Mouse (Mus musculus) ovary, postnatal 36 days (tissue): ENCODE measurements around the gene 1810009A15Rik.

Experiments used
- DNase-seq: peaks from one replicate; pipeline ENCODE4 v3.0.0; 2022; ENCODE audit warnings: low spot score, mixed read lengths

1810009A15Rik gene

DNA sequence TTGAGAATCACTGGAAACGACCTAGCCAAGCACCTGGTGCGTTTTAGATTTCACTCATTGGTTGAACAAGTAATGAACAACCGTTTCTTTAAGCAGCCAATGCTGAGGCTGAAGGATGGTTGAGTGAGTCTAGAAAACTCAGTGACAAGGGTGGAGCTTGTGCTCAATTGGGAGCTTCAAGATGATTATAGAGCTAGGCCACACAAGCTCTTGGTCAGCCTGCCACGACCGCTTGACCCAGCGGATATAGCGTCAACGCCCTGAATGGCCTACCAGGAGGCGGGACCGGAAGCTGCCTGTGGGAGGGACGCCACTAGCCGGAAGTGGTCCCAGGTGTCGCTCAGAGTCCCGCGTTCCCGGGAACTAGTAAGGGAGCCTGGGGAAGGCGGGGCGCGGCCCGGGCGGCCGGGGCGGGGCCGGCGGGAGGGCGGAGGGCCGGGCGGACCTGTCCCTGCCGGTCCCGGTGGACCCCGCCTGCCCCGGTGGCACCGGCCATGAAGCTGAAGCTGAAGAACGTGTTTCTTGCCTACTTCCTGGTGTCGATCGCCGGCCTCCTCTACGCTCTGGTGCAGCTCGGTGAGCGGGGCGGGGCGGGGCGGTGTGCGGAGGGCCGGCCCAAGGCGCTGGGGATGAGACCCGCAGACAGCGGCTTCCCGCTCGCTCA, 31.6 kb downstream of the 1810009A15Rik start, which contains the start of gene B3gat3:
TSS of gene B3gat3 (plus strand) at position 302 of the 664 bp plus-strand sequence.
- DNase-seq = peak; percentile 94

DNA sequence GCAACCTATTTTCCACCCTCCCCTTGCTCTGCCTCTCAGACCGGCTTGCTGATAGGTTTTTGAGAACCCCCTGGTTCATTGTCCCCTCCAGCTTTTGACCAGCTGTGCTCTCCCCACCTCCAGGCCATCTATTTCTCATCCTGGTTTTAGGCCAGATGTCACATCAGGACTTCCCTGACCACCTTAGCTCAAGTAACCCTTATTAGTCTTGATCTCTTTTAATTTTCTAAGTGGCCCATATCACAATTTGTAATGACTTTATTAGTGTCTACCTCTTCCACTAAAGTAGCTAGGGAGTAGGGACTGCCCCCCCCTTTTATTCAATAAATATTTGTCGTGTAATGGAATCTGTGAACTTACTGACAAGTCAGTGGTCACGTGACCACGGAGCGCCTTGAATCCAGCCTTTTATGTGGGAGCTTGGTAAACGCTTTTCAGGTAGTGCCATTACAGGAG, 32.2 kb downstream of the 1810009A15Rik start:
- DNase-seq = no peak

GRCm38 (mm10) chr19:8921741-8922140, 33.1 kb downstream of the 1810009A15Rik start:
- no peak for DNase-seq

GRCm38 (mm10) chr19:8926766-8927165, 38.1 kb downstream of the 1810009A15Rik start:
- DNase-seq = no peak

DNA sequence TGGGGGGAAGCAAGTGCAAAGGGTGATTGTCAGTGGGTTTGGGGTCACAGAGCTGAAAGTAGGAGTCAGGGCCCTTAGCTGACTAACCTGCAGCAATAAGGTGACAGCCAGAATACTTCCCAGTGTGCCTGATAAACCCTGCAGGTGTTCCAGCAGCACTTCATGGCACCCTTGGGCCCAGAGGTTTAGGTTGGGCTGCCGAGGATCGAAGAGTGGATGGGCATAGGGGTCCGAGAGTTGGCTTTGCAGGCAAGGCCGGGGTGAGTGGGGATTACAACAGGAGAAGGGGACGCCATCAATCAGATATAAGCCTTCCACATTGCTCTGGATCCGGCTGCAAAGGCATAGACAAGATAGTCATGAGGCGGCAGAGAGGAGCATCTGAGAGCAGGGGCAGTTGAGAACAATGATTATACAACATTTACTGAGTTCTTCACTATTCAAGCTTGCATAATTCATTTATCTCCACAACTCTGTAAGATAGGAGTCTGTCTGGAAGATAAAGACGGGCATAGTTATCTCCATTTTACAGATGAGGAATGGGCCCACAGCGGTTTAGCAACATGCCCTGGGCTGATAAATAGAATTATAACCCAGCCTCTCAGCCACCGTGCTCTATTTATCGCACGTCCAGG, 39.4 kb downstream of the 1810009A15Rik start:
- DNase-seq = no peak

GRCm38 (mm10) chr19:8928689-8929223, 40.1 kb downstream of the 1810009A15Rik start:
- DNase-seq = no peak

DNA sequence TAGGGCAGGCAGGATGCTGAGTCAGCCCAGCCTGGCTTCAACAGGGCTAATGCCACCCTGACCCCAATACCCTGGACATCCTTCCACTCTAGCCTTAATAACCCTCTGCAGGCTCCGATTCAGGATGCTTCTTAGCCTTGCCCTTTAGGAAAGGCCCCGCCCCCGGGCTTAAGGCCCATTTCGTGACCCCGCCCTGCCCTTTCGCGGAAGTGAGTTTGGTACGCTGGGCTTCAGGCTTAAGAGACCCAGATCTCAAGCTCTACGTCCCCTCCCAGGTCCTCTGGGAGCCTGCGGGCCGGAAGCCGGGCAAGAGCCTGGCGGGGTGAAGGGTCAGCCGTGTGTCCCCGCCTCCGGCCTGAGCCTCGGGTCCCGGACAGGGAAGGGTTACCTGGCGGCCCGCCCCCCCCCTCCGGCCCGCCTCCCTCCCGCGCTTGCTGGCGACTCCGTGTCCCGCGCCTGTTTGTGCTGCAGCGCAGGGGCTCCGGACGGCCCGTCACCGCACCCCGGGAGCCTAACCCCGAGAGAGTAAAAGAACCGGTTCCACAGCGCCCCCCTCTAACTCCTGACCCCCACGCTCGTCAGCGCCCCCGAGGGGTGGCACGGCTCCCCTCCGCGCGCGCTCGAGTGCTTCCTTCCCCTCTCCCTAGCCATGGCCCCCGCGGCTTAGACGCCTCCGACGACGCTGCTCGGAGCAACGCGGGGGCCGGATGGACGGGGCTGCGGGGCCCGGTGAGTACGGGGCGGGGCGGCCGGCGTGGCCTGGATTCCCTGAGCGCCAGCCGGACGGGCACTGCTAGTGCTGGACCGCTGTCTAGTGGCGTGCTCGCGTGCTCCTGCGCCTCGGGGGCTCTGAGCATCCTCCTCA, 40.8 kb downstream of the 1810009A15Rik start, which contains the start of the genes Rom1 and Eml3:
TSS of gene Rom1 (minus strand) at position 133 of the 865 bp plus-strand sequence.
TSS of gene Eml3 (plus strand) at position 329 of the 865 bp plus-strand sequence.
- peak; percentile 87 for DNase-seq

- DNase-seq = no peak
Observed at GRCm38 (mm10) chr19:8930117-8930516, 41.5 kb downstream of the 1810009A15Rik start.

DNA sequence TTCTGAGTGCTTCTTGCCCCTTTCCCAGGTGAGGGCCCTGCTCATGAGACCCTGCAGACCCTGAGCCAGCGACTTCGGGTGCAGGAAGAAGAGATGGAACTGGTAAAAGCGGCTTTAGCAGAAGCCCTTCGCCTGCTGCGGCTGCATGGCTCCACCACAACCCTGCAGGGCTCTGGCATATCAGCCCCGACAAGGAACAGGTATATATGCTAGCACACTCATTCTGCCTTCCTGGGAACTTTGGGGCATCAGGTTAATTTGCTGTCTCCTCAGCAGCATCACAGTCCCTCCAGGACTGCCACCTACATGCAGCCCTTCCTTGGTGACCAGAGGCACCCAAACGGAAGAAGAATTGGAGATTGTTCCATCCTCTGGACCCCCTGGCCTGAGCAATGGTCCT, 42.1 kb downstream of the 1810009A15Rik start:
- DNase-seq = no peak

GRCm38 (mm10) chr19:8936736-8937135, 48.1 kb downstream of the 1810009A15Rik start:
- DNase-seq = no peak
